Mouse (Mus musculus) urinary bladder, postnatal 10 days (tissue): ENCODE results near the gene Mgat4b.

Experiments used
- DNase-seq: peaks from one replicate; pipeline ENCODE4 v3.0.0; 2022; ENCODE audit warnings: low spot score

Gene Mgat4b

DNA sequence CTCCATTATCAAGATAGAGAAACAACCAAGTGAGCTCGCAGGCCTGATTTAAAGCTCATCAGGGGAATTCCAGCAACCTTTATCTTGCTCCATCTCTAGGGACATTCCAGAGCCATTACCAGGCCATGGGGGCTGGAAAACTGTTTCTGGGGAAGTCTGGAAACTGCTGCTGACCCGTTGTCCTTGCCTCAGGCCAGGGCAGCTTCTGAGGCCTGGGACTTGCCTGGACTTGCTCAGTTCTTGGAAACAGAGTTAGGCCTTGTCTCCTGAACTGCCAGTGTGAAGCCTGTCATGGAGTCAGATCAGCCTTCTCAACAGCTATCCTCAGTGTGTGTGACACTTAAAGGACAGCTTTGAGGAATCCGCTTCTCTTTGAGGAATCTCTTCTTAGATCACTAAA lies 41.5 kb downstream of the Mgat4b start:
- DNase-seq, result no peak

- DNase-seq, result no peak
These were observed 42.1 kb downstream of the Mgat4b start for GRCm38 (mm10) chr11:50252684-50253265.

- no peak for DNase-seq
These were observed 42.7 kb downstream of the Mgat4b start for GRCm38 (mm10) chr11:50253393-50253792.

DNA sequence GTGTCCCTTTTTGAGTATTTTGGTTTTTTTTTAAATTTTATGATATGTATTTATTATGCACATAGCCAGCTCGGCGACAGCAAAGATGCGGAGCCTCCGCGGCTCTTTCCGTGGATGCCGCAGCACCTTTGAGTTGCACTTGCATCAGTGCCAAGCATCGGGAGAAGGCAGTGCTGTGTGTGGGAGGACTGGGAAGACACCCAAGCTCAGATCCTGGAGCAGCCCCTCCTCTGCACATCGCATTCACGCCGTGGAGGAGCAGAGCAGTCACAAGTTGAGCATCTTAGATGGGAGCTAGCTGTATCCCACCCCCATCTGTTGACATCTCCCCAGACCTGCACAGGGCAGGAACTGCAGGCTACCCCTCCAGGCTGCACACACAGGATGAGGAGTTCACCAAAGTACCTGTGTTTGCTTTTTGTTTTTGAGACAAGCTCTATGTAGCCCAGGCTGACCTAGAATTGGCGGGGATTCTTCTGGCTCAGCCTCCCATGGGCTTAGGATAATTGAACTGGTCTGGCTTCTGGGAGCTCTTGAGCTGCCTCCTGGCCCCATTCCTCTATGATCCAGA lies 43.4 kb downstream of the Mgat4b start:
- DNase-seq, result no peak

GRCm38 (mm10) chr11:50256615-50257014 lies 45.9 kb downstream of the Mgat4b start:
- DNase-seq, result no peak

- no peak for DNase-seq
These were observed 47.6 kb downstream of the Mgat4b start for GRCm38 (mm10) chr11:50258310-50258709.

DNA sequence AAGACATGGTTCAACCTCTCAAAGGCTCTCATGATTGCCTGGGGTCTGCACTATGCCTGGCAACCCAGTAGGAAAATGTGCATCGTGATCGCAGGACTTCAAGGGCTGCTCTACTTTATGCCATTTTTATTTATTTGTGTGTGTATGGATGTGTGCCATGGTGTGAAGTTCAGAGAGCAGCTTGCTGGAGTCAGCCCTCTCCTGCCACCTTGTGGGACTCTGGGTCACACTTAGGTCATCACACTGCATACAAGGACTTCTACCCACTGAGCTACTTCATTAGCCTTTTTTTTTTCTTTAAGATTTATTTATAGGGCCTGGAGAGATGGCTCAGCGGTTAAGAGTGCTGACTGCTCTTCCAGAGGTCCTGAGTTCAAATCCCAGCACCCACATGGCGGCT lies 51.3 kb downstream of the Mgat4b start:
- no peak for DNase-seq

- no peak for DNase-seq
These were observed 52.5 kb downstream of the Mgat4b start for GRCm38 (mm10) chr11:50263198-50263597.

GRCm38 (mm10) chr11:50265931-50266330 lies 55.2 kb downstream of the Mgat4b start:
- DNase-seq, result no peak

DNA sequence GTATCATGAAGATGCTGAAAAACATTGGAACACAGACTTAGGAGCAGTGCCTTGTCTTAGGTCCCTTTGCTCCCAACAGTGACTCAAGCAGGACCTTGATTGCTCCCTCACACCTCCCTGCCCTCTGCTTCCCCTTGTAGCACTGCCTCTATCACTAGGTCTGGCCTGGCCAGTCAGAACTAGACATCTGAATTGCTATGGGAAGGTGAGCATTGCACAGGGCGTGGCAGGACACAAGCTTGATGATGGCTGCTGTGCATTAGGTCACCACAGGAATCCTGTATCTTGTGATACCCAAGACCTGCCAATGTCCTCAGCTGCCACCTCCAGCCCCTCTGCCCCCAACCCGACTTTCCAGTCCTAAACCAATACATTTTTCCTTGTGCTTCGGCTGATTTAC lies 56.3 kb downstream of the Mgat4b start:
- DNase-seq, result no peak

- DNase-seq, result no peak
These were observed 58.5 kb downstream of the Mgat4b start for GRCm38 (mm10) chr11:50269163-50269562.

DNA sequence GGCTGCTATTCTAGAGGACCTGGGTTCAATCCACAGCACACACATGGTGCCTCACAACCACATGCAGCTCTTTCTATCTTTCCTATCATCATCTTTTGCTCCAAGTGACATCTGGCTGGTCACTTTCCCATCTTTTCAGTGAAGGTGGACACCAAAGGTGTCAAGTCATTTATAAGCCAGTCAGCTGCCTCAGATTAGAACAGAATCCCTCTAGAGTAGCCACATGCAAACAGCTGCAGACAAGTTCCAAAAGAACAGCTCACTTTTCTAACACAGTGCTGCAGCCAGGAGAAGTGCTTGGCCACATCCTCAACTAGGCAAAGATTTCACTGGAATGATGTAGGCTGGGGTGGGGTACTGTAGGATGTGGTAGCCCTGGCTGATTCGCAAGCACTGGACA lies 59.2 kb downstream of the Mgat4b start:
- no peak for DNase-seq

DNA sequence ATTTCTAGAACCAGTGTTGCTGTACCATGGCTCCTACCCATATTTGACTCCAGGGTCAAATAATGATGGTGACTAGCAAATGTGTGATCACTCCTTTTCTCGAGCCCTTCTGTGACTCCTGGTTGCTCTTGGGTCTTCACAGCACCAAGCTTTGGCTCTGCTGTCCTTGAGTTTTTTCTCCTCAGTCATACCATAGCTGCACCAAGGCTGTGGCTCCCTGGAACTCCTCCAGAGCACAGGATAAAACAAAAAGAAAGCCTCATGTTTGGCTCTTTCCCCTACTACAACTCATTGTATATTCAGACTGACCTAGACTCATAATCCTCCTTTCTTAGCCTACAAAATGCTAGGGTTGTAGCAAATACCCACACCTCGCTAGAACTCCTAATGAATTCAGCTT lies 62.1 kb downstream of the Mgat4b start:
- no peak for DNase-seq

DNA sequence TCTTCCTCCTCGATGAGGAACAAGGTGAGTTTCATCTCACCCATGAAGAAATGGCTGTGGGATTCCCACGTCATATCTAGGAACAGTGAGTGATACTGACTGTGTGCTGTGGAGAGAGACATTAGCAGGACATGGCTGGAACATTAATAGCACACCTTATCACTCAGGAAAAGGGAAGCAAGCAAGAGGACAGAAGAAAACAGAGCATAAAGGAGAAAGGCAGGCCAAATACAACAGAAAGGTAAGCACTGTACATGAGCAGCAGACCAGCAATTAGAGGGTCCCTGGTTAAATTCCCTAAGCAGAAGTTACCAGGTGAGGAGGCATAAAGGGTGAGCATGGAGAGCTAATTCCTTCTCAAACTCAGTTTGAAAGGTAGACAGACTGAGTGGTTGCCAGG lies 64.4 kb downstream of the Mgat4b start:
- no peak for DNase-seq

DNA sequence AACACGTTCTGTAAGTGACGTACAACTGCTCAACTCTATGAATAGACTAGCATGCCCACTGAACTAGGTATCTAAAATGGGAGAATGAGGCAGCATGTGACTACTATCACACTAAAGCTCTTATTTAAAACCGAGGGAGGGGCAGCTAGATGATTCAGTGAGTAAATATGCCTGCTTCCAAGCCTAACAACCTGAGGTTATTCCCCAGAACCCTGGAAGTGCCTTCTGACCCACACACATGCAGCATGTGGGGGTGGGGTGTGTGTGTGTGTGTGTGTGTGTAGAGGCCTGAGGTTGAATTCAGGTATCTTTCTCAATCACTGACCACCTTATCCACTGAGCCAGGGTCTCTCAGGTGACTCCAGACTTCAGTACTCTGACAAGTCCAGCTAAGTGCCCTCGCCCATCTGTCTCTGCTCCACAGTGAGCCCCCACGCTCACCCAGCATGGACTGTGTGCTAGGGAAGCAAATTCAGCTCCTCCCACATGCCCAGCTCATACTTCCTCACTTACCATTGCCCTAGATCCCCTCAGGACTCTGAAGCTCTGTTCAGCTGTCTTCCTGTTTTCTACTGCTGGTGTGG lies 65.0 kb downstream of the Mgat4b start:
- no peak for DNase-seq

DNA sequence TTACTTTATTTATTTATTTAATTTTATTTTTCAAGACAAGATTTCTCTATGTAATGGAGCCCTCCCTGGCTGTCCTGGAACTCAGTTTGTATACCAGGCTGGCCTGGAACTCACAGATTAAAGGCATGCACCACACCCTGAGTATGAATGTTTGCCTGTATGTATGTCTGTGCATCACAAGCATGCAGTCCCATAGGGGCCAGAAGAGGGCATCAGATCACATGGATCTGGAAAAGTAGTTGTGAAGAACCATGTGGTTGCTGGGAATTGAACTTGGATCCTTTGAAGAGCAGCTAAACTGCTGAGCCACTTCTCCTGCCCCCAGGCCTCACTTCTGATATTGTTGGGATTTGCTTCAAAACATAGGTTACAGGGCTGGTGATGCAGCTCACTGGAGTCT lies 66.3 kb downstream of the Mgat4b start:
- no peak for DNase-seq

DNA sequence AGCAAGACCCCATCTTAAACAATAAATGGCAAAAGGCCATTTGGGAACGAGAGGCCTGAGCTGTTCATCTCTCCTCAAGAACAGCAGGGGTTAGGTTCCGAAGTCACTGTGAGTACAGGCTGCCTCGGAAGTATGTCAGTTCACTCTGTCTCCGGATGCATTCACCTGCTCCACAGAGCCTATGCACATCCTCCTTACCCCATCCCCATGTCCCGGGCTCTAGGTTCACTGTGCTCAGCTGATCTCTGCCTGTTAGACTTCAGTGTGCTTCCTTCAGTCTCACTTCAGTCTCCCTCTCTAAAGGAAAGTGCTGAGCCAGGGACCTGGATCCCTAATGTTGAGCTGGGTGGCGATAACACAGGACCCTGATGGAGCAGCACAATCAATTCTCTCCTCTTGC lies 67.0 kb downstream of the Mgat4b start:
- no peak for DNase-seq

- DNase-seq, result no peak
These were observed 68.3 kb downstream of the Mgat4b start for GRCm38 (mm10) chr11:50279005-50279404.

DNA sequence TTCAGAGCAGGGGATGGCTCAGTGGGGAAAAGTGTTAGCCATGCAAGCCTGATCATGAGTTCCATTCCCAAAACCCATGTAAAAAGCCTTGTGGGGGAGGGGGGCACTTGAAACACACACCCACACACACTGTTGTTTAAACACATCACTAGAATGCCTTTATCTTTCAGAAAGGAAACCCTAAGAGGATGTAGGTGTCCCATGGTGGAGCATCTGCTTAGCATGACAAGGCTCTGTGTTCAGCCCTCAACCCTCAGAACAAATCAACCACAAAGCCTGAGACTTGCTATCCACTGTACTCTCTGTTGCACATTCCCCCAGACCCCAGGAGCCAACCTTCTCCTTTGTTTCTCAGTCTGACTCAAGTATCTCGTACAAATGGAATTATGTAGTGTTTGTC lies 69.4 kb downstream of the Mgat4b start:
- no peak for DNase-seq
